Mouse (Mus musculus) limb, embryonic 12.5 days (tissue): Measurements from ENCODE around the gene Ddx6. TPM values are rescaled to one million over a fixed set of nuclear protein-coding genes. Genes with fewer than 3 reads are reported as not detected.

ENCODE experiments used
- ATAC-seq: fragments of 200-750 bp; cut with Nextera tagmentation; 2 replicates; pipeline ENCODE4 v1.8.0; 2017; ENCODE audit warnings: low read depth, moderate TSS enrichment; ENCODE audit not compliant: insufficient number of reproducible peaks, insufficient read depth, low FRiP score, low TSS enrichment
- H3K27ac ChIP-seq: fragments of 300-500 bp; sonication (generic); 2 replicates; pipeline ENCODE4 v1.5.1; 2016; ENCODE audit warnings: mild to moderate bottlenecking, moderate library complexity
- H3K27me3 ChIP-seq: fragments of 300-500 bp; sonication (generic); 2 replicates; pipeline ENCODE4 v1.6.1; 2016; ENCODE audit warnings: mild to moderate bottlenecking, moderate library complexity
- H3K36me3 ChIP-seq: fragments of 300-500 bp; sonication (generic); 2 replicates; pipeline ENCODE4 v1.6.1; 2016; ENCODE audit warnings: mild to moderate bottlenecking, moderate library complexity
- H3K4me1 ChIP-seq: fragments of 300-500 bp; sonication (generic); replicated peaks from 2 replicates; pipeline ENCODE4 v1.6.1; 2016
- H3K4me2 ChIP-seq: fragments of 300-500 bp; sonication (generic); 2 replicates; pipeline ENCODE4 v1.6.1; 2016; ENCODE audit warnings: mild to moderate bottlenecking, moderate library complexity
- H3K4me3 ChIP-seq: fragments of 300-500 bp; sonication (generic); replicated peaks from 2 replicates; pipeline ENCODE4 v1.5.1; 2016; ENCODE audit warnings: mild to moderate bottlenecking
- H3K9ac ChIP-seq: fragments of 300-500 bp; sonication (generic); replicated peaks from 2 replicates; pipeline ENCODE4 v1.6.1; 2016; ENCODE audit warnings: mild to moderate bottlenecking, moderate library complexity
- H3K9me3 ChIP-seq: fragments of 300-500 bp; sonication (generic); 2 replicates; pipeline ENCODE4 v1.6.1; 2016; ENCODE audit warnings: mild to moderate bottlenecking, moderate library complexity
- WGBS: fragments of 180-500 bp; shearing (Covaris S2); methylation state at CpG from one replicate; pipeline ENCODE4 v1.1.7; 2016; 5-methylcytosine and 5-hydroxymethylcytosine counted together
- polyA plus RNA-seq: library from polyadenylated mRNA; unstranded; fragments of >200 nt; fragmentation: Nextera tagmentation; extraction: Ambion mirVana; gene quantifications from 2 replicates; pipeline ENCODE4 v1.2.1, GENCODE M21; 2016

Ddx6 gene
- polyA plus RNA-seq, 1 experiment from 2014 or later = 32.6 TPM

DNA sequence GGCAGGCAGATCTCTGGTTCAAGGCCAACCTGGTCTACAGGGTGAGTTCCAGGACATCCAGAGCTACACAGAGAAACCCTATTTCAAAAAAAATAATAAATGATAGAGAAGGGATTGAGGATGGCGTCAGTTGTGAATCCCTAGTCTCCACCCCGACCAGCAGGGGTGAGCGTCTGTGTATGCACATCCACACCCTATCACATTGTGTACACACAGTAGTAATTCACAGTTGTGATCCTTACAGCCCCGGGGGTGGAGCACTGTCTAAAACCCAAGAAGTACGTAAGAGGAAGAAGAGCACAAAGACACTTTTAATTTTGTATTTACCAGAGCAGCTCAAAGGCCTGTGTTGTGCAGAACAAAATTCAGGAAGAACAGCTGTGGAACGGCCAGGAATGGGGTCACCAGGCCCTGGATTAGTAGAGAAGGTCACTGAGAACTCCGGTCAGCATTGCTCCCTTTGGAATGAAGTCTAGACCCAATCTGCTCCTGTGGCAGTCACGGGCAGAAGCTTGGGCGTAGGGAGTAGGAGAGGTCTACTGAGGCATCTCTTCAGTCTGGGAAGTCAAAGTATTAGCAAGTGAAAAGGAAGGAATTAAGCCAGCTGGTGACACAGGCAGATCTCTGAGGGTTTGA lies 9.7 kb upstream of the Ddx6 start:
- Histone ChIP-seq H3K4me2 (no peak overlapping the region), H3K4me3 (no peak overlapping the region), H3K4me1 (peaks cover 17% of the 10 kb centered on the region), H3K36me3 (no peaks in the 10 kb centered on the region), H3K9me3 (no peaks in the 10 kb centered on the region), H3K9ac (no peak overlapping the region), H3K27ac (no peak overlapping the region), H3K27me3 (no peaks in the 10 kb centered on the region)
- no peak for ATAC-seq
- WGBS = 86% methylated on average over 9 of the region's 9 CpGs

DNA sequence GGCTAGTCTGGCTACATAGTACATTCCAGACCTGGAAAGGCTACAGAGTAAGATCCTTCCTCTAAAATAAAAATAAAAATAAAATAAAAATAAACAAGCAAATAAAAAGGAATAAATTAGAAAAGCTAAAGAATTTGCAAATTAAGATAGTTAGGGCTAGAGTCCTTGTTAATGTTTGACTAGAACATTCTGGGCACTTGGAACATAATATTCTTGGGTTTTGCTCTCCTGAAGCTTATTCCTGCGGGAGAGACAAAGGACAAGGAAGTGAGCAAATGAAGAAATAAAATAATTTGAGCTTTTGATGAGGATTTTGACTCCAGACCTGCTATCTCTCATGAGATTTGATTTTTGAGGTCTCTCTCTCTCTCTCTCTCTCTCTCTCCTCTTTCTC lies 9.2 kb upstream of the Ddx6 start:
- H3K36me3 ChIP-seq = no peaks in the 10 kb centered on the region
- H3K9ac ChIP-seq = no peak overlapping the region
- no peak overlapping the region for H3K4me2 ChIP-seq
- no peaks in the 10 kb centered on the region for H3K9me3 ChIP-seq
- 71% methylated on average over 1 of the region's 1 CpGs for WGBS
- H3K27me3 ChIP-seq = no peaks in the 10 kb centered on the region
- peaks cover 19% of the 10 kb centered on the region for H3K4me1 ChIP-seq
- H3K4me3 ChIP-seq = no peak overlapping the region
- no peak overlapping the region for H3K27ac ChIP-seq
- no peak for ATAC-seq

DNA sequence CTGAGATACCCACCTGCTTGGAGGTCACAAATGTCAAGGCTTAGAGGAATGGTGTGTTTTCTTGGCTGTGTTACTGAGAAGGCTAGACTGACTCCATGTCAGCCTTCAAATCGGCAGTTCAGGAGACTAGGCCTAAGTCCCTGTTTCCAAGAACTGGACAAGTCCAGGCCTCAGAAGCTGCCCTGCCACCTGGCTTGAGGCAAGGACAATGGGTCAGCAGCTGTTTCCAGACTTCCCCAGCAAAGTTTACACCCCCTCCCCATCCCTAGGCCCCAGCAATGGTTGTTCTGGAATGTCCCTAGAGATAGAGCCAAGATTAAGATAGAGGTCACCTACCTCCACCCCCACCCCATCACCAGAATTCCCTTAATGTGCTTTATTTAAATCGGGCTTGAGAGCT lies 7.0 kb upstream of the Ddx6 start:
- no peak for ATAC-seq
- H3K4me2 ChIP-seq = no peak overlapping the region
- no peaks in the 10 kb centered on the region for H3K36me3 ChIP-seq
- H3K27ac ChIP-seq = no peak overlapping the region
- peaks cover 20% of the 10 kb centered on the region for H3K4me1 ChIP-seq
- 88% methylated on average over 2 of the region's 2 CpGs for WGBS
- no peak overlapping the region for H3K4me3 ChIP-seq
- no peaks in the 10 kb centered on the region for H3K9me3 ChIP-seq
- H3K9ac ChIP-seq = no peak overlapping the region
- no peaks in the 10 kb centered on the region for H3K27me3 ChIP-seq

DNA sequence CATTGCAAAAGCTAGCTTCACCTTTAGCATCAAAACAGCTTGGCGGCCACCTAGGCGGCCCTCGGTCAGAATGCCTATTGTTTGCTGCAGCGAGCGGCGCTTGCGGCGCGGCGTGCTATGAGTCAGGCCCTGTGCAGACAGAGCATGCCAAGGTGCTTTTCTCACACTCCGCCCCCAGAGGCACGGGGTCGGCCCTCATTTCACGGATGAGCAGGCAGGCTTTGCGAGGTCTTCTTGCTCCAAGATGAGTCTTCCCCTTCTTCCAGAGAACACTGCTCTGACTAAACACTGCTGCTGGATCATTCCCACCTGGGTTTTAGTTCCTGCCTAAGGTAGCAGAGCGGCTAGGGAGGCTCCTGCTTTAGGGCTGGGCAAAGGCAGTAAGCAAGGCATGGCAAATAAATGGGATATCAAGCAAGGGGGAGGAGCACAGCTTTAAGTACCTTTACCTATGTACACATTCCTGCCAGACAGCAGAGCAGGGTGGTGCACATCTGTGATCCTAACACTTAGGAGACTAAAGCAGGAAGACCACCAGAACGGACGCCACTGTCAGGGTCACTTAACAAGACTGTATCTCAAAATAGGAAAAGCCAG lies 5.7 kb upstream of the Ddx6 start:
- Histone ChIP-seq H3K4me3 (peak overlapping the region; percentile 30), H3K27ac (no peak overlapping the region), H3K27me3 (no peaks in the 10 kb centered on the region), H3K36me3 (no peaks in the 10 kb centered on the region), H3K9me3 (no peaks in the 10 kb centered on the region), H3K4me1 (peaks cover 26% of the 10 kb centered on the region), H3K4me2 (peak overlapping the region; percentile 55), H3K9ac (no peak overlapping the region; the same call in 1 of the 2 replicates)
- 4% methylated on average over 18 of the region's 18 CpGs for WGBS
- ATAC-seq = no peak

- WGBS = 40% methylated on average over 4 of the region's 6 CpGs
- H3K9ac ChIP-seq = no peak overlapping the region
- ATAC-seq = no peak
- no peaks in the 10 kb centered on the region for H3K27me3 ChIP-seq
- H3K4me3 ChIP-seq = no peak overlapping the region
- no peak overlapping the region for H3K27ac ChIP-seq
- H3K36me3 ChIP-seq = no peaks in the 10 kb centered on the region
- peaks cover 26% of the 10 kb centered on the region for H3K4me1 ChIP-seq
- H3K4me2 ChIP-seq = peak overlapping the region; percentile 55
- no peaks in the 10 kb centered on the region for H3K9me3 ChIP-seq
Observed at GRCm38 (mm10) chr9:44599616-44600015, 5.1 kb upstream of the Ddx6 start.

- no peak overlapping the region for H3K4me2 ChIP-seq
- no peak for ATAC-seq
- H3K4me3 ChIP-seq = no peak overlapping the region
- no peak overlapping the region for H3K9ac ChIP-seq
- 81% methylated on average over 6 of the region's 6 CpGs for WGBS
- H3K9me3 ChIP-seq = no peaks in the 10 kb centered on the region
- no peaks in the 10 kb centered on the region for H3K27me3 ChIP-seq
- H3K36me3 ChIP-seq = no peaks in the 10 kb centered on the region
- H3K27ac ChIP-seq = no peak overlapping the region
- peaks cover 26% of the 10 kb centered on the region for H3K4me1 ChIP-seq
Observed at GRCm38 (mm10) chr9:44600801-44601200, 3.9 kb upstream of the Ddx6 start.

DNA sequence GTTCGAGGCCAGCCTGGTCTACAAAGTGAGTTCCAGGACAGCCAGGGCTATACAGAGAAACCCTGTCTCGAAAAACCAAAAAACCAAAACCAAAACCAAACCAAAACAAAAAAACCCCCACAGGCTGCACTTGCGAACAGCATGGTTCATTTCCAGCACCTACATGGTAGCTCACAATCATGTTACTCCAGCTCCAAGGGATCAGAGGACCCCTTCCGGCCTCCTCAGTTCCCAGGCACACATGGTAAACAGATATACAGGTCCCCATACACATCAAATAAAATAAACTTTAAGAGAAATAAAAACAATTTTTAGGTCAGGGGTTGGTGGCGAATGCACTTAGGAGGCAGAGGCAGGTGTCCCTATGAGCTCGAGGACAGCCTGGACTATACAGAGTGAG lies 1.9 kb upstream of the Ddx6 start:
- Histone ChIP-seq H3K9ac (0 out of 2 replicates have a peak overlapping the region, but pooled peaks have one; percentile 100), H3K27me3 (no peaks in the 10 kb centered on the region), H3K27ac (peak overlapping the region; percentile 99), H3K9me3 (no peaks in the 10 kb centered on the region), H3K36me3 (peaks cover 6% of the 10 kb centered on the region), H3K4me1 (peaks cover 34% of the 10 kb centered on the region), H3K4me3 (peak overlapping the region; percentile 98), H3K4me2 (peak overlapping the region; percentile 76)
- no peak for ATAC-seq
- WGBS = 71% methylated on average over 6 of the region's 6 CpGs

- Histone ChIP-seq H3K4me1 (peaks cover 39% of the 10 kb centered on the region), H3K4me3 (peak overlapping the region; percentile 98), H3K27ac (peak overlapping the region; percentile 99), H3K36me3 (peaks cover 15% of the 10 kb centered on the region), H3K4me2 (peak overlapping the region; percentile 76), H3K9me3 (no peaks in the 10 kb centered on the region), H3K9ac (peak overlapping the region; percentile 100), H3K27me3 (no peaks in the 10 kb centered on the region)
- WGBS = under 1% methylated on average over 38 of the region's 38 CpGs
- peak; percentile 58; the same call in 1 of the 2 replicates for ATAC-seq
Observed at GRCm38 (mm10) chr9:44603454-44604289, 1.0 kb upstream of the Ddx6 start.

GRCm38 (mm10) chr9:44604290-44604778 lies 358 bp upstream of the Ddx6 start:
- Histone ChIP-seq H3K4me3 (peak overlapping the region; percentile 98), H3K27me3 (no peaks in the 10 kb centered on the region), H3K4me2 (peak overlapping the region; percentile 76), H3K36me3 (peaks cover 22% of the 10 kb centered on the region), H3K9me3 (no peaks in the 10 kb centered on the region), H3K27ac (peak overlapping the region; percentile 99), H3K4me1 (peaks cover 34% of the 10 kb centered on the region), H3K9ac (peak overlapping the region; percentile 100)
- ATAC-seq = peak; percentile 33; the same call in 1 of the 2 replicates
- under 1% methylated on average over 62 of the region's 65 CpGs for WGBS

GRCm38 (mm10) chr9:44605616-44606165 lies 999 bp downstream of the Ddx6 start:
- Histone ChIP-seq H3K9ac (peak overlapping the region; percentile 100), H3K9me3 (no peaks in the 10 kb centered on the region), H3K4me1 (peaks cover 25% of the 10 kb centered on the region), H3K27ac (peak overlapping the region; percentile 99), H3K4me2 (peak overlapping the region; percentile 72), H3K4me3 (peak overlapping the region; percentile 98), H3K36me3 (peaks cover 35% of the 10 kb centered on the region), H3K27me3 (no peaks in the 10 kb centered on the region)
- WGBS = under 1% methylated on average over 13 of the region's 13 CpGs
- ATAC-seq = no peak

- Histone ChIP-seq H3K27me3 (no peaks in the 10 kb centered on the region), H3K9ac (0 out of 2 replicates have a peak overlapping the region, but pooled peaks have one; percentile 100), H3K9me3 (no peaks in the 10 kb centered on the region), H3K4me1 (peaks cover 25% of the 10 kb centered on the region), H3K4me2 (peak overlapping the region; percentile 72), H3K27ac (no peak overlapping the region), H3K4me3 (peak overlapping the region; percentile 98), H3K36me3 (peaks cover 44% of the 10 kb centered on the region)
- no peak for ATAC-seq
- WGBS = 70% methylated on average over 4 of the region's 4 CpGs
Observed at GRCm38 (mm10) chr9:44606646-44607045, 2.0 kb downstream of the Ddx6 start.
